Mouse (Mus musculus) lung, embryonic 15.5 days (tissue): ENCODE data around the gene Slc20a1. TPM values are rescaled to one million over a fixed set of nuclear protein-coding genes. Genes with fewer than 3 reads are reported as not detected.

ENCODE experiments used
- ATAC-seq: fragments of 200-750 bp; cut with Nextera tagmentation; 2 replicates; pipeline ENCODE4 v1.8.0; 2017; ENCODE audit warnings: moderate number of reproducible peaks, borderline replicate concordance; ENCODE audit not compliant: low FRiP score, low TSS enrichment; ENCODE audit errors: extremely low read depth
- H3K27ac ChIP-seq: fragments of 300-500 bp; sonication (generic); 2 replicates; pipeline ENCODE4 v1.5.1; 2015; ENCODE audit warnings: moderate library complexity, mild to moderate bottlenecking, inconsistent platforms
- H3K27me3 ChIP-seq: fragments of 300-500 bp; sonication (generic); 2 replicates; pipeline ENCODE4 v1.6.1; 2015; ENCODE audit warnings: inconsistent platforms
- H3K36me3 ChIP-seq: fragments of 300-500 bp; sonication (generic); 2 replicates; pipeline ENCODE4 v1.6.1; 2015; ENCODE audit warnings: inconsistent platforms
- H3K4me1 ChIP-seq: fragments of 300-500 bp; sonication (generic); 2 replicates; pipeline ENCODE4 v1.6.1; 2015; ENCODE audit warnings: inconsistent platforms
- H3K4me2 ChIP-seq: fragments of 300-500 bp; sonication (generic); 2 replicates; pipeline ENCODE4 v1.6.1; 2015; ENCODE audit warnings: inconsistent platforms, mild to moderate bottlenecking, moderate library complexity
- H3K4me3 ChIP-seq: fragments of 300-500 bp; sonication (generic); 2 replicates; pipeline ENCODE4 v1.5.1; 2015; ENCODE audit warnings: mild to moderate bottlenecking, inconsistent platforms
- H3K9ac ChIP-seq: fragments of 300-500 bp; sonication (generic); 2 replicates; pipeline ENCODE4 v1.6.1; 2015; ENCODE audit warnings: inconsistent platforms
- H3K9me3 ChIP-seq: fragments of 300-500 bp; sonication (generic); 2 replicates; pipeline ENCODE4 v1.6.1; 2016; ENCODE audit warnings: inconsistent platforms
- WGBS: fragments of 180-500 bp; shearing (Covaris S2); methylation state at CpG from one replicate; pipeline ENCODE4 v1.1.7; 2015; 5-methylcytosine and 5-hydroxymethylcytosine counted together
- polyA plus RNA-seq: library from polyadenylated mRNA; unstranded; fragments of >200 nt; fragmentation: Nextera tagmentation; extraction: Ambion mirVana; gene quantifications from 2 replicates; pipeline ENCODE4 v1.2.1, GENCODE M21; 2015

Gene Slc20a1
- 24.5 and 27.2 TPM in 2 replicates for polyA plus RNA-seq

DNA sequence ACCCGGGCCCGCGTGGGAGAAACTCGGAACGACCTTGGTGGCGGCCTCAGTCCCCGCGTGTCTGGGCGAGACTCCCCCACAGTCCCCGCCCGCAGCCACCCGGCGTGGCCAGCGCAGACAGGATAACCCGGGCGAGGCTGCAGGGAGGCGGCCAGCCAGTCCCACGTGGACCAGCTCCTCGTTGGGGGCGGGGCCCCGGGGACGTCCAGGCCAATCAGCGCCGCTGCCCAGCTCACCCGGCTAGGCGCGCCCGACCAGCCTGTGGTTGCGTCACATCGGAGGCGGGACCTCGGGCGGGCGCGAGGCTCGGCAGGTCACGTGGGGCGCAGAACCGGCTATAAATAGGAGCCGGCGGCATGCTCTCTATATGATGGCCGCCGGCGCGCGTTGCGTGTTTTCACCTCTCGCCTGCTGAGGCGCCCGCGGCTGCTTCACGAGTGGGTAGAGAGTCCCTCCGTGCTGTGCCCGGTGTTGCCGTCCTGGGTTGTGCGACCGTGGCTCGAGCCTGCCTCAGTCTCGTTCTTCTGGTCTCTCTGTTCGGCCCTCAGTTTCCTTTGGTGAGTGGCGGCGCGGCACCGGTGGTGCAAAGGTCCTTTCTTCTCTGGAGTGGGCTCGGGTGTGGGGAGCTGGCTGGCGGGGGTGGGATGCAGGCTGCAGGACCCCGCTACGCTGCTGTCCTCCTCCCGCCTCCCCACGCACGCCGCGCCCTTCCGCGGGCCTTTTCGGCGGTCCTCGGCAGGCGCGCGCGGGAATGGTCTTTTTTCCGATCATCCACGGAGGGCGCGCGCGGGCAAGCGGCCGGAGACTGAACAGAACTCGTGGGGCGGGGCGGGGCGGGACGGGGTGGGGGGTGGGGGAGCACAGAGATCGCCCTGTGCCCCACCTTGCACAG lies at the start of gene Slc20a1:
Slc20a1 (plus strand) TSS at position 329 of the 892 bp plus-strand sequence.
- peak; percentile 100 for ATAC-seq
- Histone ChIP-seq H3K9me3 (no peaks in the 10 kb centered on the region), H3K4me2 (peak within 1 kb of the TSS; percentile 96), H3K4me1 (peaks cover 19% of the 10 kb centered on the region), H3K27ac (peak within 1 kb of the TSS; percentile 84), H3K27me3 (no peaks in the 10 kb centered on the region), H3K9ac (peak within 1 kb of the TSS; percentile 97), H3K4me3 (peak within 1 kb of the TSS; percentile 97), H3K36me3 (peaks cover 12% of the 10 kb centered on the region)
- WGBS = under 1% methylated on average over 90 of the region's 96 CpGs

DNA sequence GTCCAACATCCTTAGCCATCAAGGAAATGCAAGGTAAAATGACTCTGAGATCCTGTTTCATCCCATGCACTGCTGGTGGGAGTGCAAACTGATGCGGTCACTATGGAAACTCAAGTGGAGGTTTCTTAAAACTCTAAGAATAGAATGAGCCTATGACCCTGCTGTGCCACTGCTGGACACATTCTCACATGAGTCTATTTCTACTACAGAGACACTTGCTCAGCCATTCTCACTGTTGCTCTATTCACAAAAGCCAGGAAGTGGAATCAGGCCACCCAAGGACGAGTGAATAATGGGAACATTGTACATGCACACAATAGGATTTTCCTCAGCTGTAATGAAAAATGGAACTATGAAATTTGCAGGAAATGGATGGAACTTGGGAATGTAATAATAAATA lies 49.7 kb upstream of the Slc20a1 start:
- H3K4me2 ChIP-seq = no peak overlapping the region
- H3K27me3 ChIP-seq = no peaks in the 10 kb centered on the region
- no peak for ATAC-seq
- H3K4me3 ChIP-seq = no peak overlapping the region
- H3K9me3 ChIP-seq = no peaks in the 10 kb centered on the region
- WGBS = 62% methylated on average over 2 of the region's 2 CpGs
- no peak overlapping the region for H3K27ac ChIP-seq
- H3K36me3 ChIP-seq = no peaks in the 10 kb centered on the region
- H3K9ac ChIP-seq = no peak overlapping the region
- no peaks in the 10 kb centered on the region for H3K4me1 ChIP-seq

DNA sequence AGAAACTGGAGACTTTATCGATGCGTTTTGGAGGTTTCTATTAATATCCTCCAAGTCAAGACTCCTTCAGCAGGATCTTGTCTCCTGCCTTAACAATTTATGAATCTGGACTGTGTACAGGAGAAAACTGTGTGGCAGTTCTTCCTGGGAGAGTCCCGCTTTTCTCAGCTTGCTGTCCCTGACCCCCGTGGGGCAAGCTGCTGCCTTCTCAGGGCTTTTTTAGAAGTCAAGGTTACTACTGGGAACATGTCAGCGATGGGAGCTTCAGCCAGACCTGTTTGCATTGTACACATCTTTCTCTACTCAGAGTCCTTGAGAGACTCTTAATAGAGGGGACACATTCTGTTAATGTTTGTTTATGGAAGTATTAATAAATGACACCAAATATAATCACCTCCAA lies 48.2 kb upstream of the Slc20a1 start:
- no peaks in the 10 kb centered on the region for H3K4me1 ChIP-seq
- 74% methylated on average over 5 of the region's 5 CpGs for WGBS
- no peak for ATAC-seq
- no peak overlapping the region for H3K4me3 ChIP-seq
- no peak overlapping the region for H3K27ac ChIP-seq
- no peaks in the 10 kb centered on the region for H3K27me3 ChIP-seq
- no peaks in the 10 kb centered on the region for H3K36me3 ChIP-seq
- no peak overlapping the region for H3K4me2 ChIP-seq
- H3K9ac ChIP-seq = no peak overlapping the region
- no peaks in the 10 kb centered on the region for H3K9me3 ChIP-seq

GRCm38 (mm10) chr2:129151111-129151510 lies 47.5 kb upstream of the Slc20a1 start:
- Histone ChIP-seq H3K27ac (no peak overlapping the region), H3K9ac (no peak overlapping the region), H3K36me3 (no peaks in the 10 kb centered on the region), H3K4me2 (no peak overlapping the region), H3K4me1 (no peaks in the 10 kb centered on the region), H3K4me3 (no peak overlapping the region), H3K9me3 (no peaks in the 10 kb centered on the region), H3K27me3 (no peaks in the 10 kb centered on the region)
- ATAC-seq = no peak
- WGBS = 51% methylated on average over 9 of the region's 9 CpGs

DNA sequence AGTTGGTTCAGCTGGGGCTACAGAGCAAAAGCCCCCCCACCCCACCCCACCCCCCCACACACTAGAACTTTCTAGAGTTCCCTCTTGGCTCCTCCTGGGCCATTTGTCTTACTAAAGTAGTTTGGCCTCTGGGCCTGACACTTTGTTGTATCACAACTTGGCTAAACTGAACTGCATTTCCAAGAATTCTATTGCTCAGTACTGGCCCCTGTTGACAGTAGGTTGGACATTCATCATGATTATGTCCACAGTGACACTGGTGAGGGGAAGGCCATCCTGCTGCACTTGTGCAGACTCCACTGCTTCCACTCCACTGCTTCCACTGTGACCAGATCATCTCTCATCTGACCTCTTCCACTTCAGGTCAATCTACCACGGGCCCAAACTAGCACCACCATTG lies 45.8 kb upstream of the Slc20a1 start:
- H3K4me3 ChIP-seq = no peak overlapping the region
- no peak overlapping the region for H3K9ac ChIP-seq
- 58% methylated on average over 1 of the region's 1 CpGs for WGBS

GRCm38 (mm10) chr2:129164815-129165214 lies 33.7 kb upstream of the Slc20a1 start:
- H3K9me3 ChIP-seq = no peaks in the 10 kb centered on the region
- no peak overlapping the region for H3K4me3 ChIP-seq
- H3K4me1 ChIP-seq = 0 out of 2 replicates have a peak, but pooled peaks cover 6% of the 10 kb centered on the region
- H3K27ac ChIP-seq = no peak overlapping the region
- WGBS = 53% methylated on average over 5 of the region's 5 CpGs
- no peak overlapping the region for H3K9ac ChIP-seq
- no peak overlapping the region for H3K4me2 ChIP-seq
- H3K27me3 ChIP-seq = no peaks in the 10 kb centered on the region
- ATAC-seq = no peak
- no peaks in the 10 kb centered on the region for H3K36me3 ChIP-seq

More for the DNA sequence above, 45.8 kb upstream of the Slc20a1 start:
- no peaks in the 10 kb centered on the region for H3K4me1 ChIP-seq
- no peaks in the 10 kb centered on the region for H3K27me3 ChIP-seq
- H3K36me3 ChIP-seq = no peaks in the 10 kb centered on the region
- no peak for ATAC-seq
- H3K9me3 ChIP-seq = no peaks in the 10 kb centered on the region
- H3K4me2 ChIP-seq = no peak overlapping the region
- no peak overlapping the region for H3K27ac ChIP-seq

DNA sequence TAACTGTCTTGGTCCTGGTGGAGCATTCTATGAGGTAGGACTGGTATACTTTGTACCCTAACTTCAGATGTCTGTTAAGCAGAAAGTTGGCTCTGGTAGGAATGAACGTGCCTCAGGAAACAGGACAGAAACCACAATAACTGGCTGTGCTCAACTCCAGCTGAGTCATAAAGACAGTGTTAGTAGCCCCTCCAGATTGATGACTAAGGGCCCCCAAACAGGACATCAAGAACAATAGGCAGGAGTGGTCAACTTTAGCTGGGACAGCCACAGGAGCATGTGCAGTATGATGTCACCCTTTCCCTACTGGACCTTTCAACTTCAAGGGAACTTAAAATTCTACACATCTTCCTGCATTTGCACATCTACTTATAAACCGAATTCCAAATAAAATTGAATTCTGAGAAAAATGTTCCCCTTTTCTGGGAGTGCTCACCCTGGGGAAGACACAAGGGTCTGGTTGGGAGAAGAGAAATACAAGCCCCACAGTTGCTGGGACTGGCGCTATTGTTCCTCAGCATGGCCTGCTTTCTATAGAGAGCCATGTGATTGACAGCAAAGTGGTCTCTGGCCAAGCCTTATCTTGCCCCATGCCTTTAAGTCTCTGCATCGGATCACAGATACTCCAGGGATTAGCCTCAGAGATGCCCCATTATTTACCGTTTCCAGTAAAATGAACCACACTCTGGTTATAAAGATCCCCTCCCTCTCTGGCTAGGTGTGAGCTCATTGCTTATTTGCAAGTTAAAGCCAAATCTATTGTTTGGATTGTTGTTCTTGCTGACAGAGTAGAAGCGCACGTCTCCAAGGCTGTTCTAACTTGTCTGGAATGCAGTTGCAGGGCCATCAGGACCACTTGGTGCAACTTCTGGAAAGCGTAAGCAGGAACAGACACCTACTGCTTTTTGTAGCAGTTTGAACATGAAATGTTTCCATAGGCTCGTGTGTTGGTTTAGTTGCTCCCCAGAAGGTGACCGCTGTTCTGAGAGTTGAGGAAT lies 31.8 kb upstream of the Slc20a1 start:
- H3K4me2 ChIP-seq = no peak overlapping the region
- H3K9me3 ChIP-seq = no peaks in the 10 kb centered on the region
- ATAC-seq = peak; percentile 67
- H3K4me1 ChIP-seq = 0 out of 2 replicates have a peak, but pooled peaks cover 6% of the 10 kb centered on the region
- no peak overlapping the region for H3K4me3 ChIP-seq
- H3K27me3 ChIP-seq = no peaks in the 10 kb centered on the region
- no peaks in the 10 kb centered on the region for H3K36me3 ChIP-seq
- WGBS = 65% methylated on average over 10 of the region's 10 CpGs
- peak overlapping the region; percentile 59 for H3K27ac ChIP-seq
- H3K9ac ChIP-seq = no peak overlapping the region

GRCm38 (mm10) chr2:129173386-129173785 lies 25.2 kb upstream of the Slc20a1 start:
- 47% methylated on average over 10 of the region's 10 CpGs for WGBS

GRCm38 (mm10) chr2:129174474-129174873 lies 24.1 kb upstream of the Slc20a1 start:
- peak; percentile 39; the same call in 1 of the 2 replicates for ATAC-seq
- no peak overlapping the region for H3K4me2 ChIP-seq

More at GRCm38 (mm10) chr2:129173386-129173785, 25.2 kb upstream of the Slc20a1 start:
- Histone ChIP-seq H3K4me3 (no peak overlapping the region), H3K36me3 (no peaks in the 10 kb centered on the region), H3K4me1 (0 out of 2 replicates have a peak, but pooled peaks cover 9% of the 10 kb centered on the region), H3K4me2 (no peak overlapping the region), H3K27ac (no peak overlapping the region), H3K27me3 (no peaks in the 10 kb centered on the region), H3K9ac (no peak overlapping the region), H3K9me3 (no peaks in the 10 kb centered on the region)
- no peak for ATAC-seq

GRCm38 (mm10) chr2:129175636-129176035 lies 22.9 kb upstream of the Slc20a1 start:
- 35% methylated on average over 2 of the region's 2 CpGs for WGBS
- Histone ChIP-seq H3K36me3 (no peaks in the 10 kb centered on the region), H3K4me2 (no peak overlapping the region), H3K4me1 (0 out of 2 replicates have a peak, but pooled peaks cover 9% of the 10 kb centered on the region), H3K27ac (no peak overlapping the region), H3K4me3 (no peak overlapping the region), H3K9ac (no peak overlapping the region), H3K9me3 (no peaks in the 10 kb centered on the region), H3K27me3 (no peaks in the 10 kb centered on the region)
- ATAC-seq = no peak

More at GRCm38 (mm10) chr2:129174474-129174873, 24.1 kb upstream of the Slc20a1 start:
- H3K36me3 ChIP-seq = no peaks in the 10 kb centered on the region
- no peak overlapping the region for H3K9ac ChIP-seq
- 30% methylated on average over 7 of the region's 7 CpGs for WGBS
- H3K9me3 ChIP-seq = no peaks in the 10 kb centered on the region
- no peak overlapping the region for H3K27ac ChIP-seq
- no peaks in the 10 kb centered on the region for H3K27me3 ChIP-seq
- H3K4me1 ChIP-seq = 0 out of 2 replicates have a peak, but pooled peaks cover 9% of the 10 kb centered on the region
- H3K4me3 ChIP-seq = no peak overlapping the region

DNA sequence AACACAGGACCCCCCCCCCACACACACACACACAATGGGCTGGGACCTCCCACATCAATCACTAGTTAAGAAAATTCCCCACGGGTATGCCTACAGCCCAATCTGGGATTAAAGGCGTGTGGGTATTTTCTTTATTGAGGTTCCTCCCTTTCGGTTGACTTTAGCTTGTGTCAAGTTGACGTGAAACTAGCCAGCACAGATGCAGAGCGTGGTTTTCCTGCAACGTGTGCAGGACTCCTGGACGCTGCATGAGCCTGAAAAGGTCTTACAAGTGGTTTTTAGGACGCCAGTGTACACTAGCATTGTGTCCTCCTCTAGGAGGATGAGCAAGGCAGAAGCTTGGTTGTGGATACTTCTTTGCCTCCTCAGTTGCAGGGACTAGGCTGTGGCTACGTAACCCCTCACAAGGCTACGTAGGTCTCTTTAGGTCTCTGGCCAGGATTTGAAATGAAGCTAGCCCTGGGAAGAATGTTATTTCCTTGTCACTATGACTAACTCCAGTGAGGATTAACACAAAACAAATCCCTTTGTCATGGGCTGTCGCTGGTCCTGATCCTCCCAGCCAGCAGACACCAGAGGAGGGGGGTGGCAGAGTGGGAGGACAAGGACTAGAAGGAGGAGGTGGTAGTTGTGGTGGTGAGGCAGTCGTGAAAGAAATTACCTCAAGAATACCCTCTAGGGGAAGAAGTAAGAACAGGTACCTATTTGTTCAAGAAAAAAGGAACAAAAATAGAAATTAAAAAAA lies 21.7 kb upstream of the Slc20a1 start:
- 75% methylated on average over 12 of the region's 12 CpGs for WGBS

More for the DNA sequence above, 21.7 kb upstream of the Slc20a1 start:
- Histone ChIP-seq H3K27me3 (no peaks in the 10 kb centered on the region), H3K9ac (no peak overlapping the region), H3K36me3 (no peaks in the 10 kb centered on the region), H3K27ac (no peak overlapping the region), H3K9me3 (no peaks in the 10 kb centered on the region), H3K4me1 (0 out of 2 replicates have a peak, but pooled peaks cover 9% of the 10 kb centered on the region), H3K4me2 (no peak overlapping the region), H3K4me3 (no peak overlapping the region)
- ATAC-seq = no peak
